Mouse (Mus musculus) T-cell, adult 2 months (primary cell): Measurements from ENCODE around the gene Slc2a9.
A peak's percentile ranks its signal among the peaks of the same experiment; 100 is the strongest.
"Not testable (repeated sequence)": the region's sequence is repeated elsewhere in the genome, so short reads cannot be mapped to it uniquely, and the experiment has no call there.

ENCODE experiments used
- DNase-seq: peaks from one replicate; pipeline ENCODE4 v3.0.0; 2022; ENCODE audit warnings: low spot score

The Slc2a9 gene

DNA sequence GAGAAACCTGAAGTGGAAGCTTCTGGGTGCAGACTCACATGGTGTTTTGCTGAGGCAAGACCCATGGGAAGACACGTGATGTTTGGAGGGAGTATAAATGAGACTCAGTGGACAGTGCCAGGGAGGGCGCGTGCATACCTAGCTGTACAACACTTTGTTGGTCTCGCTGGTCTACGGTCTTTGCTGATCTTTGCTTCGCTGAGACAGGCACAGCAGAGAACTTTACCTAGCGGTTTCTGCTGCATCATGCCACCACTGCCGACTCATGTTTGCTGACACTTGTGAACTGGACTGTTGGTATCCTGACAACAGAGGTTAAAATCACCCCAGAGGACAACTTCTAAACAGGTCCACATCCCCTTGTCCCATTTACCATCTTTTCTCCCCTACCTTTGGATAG, 2.9 kb downstream of the Slc2a9 start:
- no peak for DNase-seq

GRCm38 (mm10) chr5:38499316-38499811, 3.6 kb downstream of the Slc2a9 start:
- no peak for DNase-seq

DNA sequence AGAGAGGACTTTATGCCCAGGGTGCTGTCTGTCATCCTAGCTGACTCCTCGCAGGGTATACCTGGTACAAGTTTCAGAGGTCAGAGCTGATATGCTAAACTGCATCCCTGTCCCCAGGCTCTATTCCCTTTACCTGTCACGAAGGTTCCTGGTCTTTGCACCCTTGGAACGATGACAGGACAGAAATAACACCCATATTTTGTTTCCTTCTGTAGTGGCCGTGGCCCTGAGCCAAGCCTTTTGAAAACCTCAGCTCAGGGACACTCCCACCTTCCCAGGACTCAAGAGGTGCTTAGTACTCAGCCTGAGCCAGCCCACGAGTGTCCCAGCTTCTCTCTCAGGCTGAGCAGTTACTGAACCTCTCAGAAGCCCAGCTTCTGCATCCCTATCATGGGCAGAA, 4.5 kb downstream of the Slc2a9 start:
- DNase-seq: no peak

DNA sequence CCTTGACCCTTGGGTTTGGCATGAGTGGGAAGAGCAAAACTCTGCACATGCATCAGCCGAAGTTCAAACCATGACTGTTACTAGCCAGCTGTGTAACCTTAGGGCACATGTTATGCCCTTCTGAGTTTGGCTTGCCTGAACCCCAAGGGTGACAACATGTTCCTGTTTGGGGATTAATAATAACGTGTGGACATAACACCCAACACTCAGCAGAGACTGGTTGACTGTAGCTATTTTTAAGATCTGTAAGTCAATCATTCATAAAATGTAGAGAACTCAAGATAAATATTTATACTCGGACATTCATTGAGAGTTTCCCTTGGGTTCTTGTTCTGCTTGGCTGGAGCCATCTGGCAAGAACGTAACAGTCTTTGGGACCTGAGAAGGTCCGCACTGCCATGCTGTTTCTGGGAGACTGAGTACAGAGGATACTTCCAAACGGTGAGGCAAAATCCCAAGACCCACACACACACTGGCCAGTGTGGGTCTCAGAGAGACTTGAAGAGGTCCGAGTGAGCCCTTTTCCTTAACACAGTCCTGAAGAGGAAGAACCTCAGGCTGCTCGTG, 6.4 kb downstream of the Slc2a9 start:
- DNase-seq: no peak

GRCm38 (mm10) chr5:38493890-38494289, 9.1 kb downstream of the Slc2a9 start:
- no peak for DNase-seq

DNA sequence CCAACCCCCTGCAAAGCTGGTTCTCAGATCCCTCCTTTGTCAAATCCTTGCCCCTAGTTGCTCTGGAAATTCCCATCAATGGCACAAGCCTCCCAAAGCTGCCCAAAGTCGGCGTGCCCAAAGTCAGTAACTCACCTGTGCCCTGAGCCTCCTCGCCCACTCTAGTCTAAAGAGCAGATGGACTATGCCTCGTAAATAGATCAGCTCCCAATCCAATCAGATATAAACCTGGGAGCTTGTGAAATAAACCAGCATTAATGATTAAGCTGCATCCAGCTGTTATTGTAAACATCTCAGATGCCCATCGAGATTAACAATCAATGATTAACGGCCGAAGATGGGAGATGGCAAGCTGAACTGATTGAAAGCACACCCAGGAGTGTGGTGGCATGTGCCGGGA, 11.2 kb downstream of the Slc2a9 start:
- no peak for DNase-seq

GRCm38 (mm10) chr5:38489739-38490138, 13.2 kb downstream of the Slc2a9 start:
- DNase-seq: no peak

DNA sequence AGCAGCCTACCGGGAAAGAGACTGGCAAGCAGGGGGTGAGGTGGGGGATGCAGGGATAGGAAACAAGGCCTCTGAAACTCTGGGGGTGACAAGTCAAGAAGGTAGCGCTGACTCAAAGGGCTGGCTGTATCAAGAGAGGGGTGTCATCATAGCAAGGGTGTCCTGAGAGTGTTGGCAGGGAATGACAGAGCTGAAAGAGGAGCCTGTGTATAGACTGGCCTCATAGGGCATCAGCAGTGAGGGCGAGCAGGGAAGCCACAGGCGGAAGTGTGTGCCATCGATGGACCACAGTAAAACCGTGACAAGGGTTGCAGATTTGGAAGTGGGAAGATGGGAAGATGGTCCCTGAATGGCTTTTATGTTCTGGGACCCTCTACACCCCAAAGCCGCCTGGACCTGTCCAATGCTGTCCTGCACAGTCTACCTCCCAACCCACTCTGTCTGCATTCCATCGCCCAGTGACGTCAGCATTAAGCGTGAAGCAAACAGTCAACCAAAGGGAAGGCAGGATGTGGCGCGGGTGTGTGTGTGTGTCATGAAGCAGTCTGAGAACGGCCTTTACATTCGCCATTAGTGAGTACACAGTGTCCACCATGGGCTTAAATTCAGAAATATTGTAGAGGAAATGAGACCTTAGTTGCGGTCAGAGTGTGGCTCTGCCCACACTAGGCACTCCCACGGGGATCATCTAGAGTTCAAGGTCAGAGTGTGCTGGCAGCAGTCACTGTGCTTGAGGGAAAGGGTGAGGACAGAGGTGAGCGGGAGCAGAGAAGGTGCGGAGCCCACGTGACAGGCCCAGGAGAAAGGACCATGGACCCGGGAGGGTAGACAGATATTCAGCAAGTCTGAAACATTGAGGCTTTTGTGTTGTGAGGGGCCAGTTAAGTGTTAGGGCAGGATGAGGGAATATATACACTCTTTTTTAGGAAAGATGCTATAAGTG, 14.0 kb downstream of the Slc2a9 start:
- no peak for DNase-seq

DNA sequence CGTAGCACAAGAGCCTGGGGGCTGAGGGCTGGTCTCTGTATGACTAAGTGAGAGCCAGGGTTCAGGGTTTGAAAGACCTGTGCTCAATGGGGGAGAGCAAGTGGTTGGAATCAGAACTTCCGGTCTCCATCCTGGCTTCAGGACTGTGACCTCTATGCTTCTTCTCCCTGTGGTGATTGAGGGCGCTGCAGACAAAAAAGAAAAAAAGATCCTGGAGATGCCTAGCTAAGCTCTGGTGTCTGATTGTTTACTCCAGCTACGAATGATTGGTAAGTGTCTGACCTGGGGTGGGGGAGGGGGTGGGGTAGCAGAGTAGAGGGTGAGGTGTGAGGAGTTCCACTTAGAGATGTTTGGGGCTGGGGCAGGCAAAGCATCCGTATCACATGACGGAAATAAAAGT, 14.9 kb downstream of the Slc2a9 start:
- DNase-seq: no peak

DNA sequence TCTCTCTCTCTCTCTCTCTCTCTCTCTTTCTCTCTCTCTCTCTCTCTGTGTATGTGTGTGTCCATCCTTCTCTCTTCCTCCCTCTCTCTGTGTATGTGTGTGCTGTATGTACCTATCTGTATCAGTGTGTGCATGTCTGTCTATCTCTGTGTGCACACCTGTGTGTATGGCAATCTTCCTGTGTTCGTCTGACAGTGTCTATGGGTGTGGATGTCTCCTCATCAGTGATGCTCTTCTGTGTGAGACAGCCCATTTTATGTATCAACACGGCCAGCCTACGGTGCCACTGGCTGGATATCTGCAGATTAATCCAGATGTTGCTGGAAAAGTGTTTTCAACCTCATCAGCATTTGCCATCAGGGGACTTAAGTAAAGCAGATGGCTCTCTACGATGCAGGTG, 15.7 kb downstream of the Slc2a9 start:
- DNase-seq: no peak

GRCm38 (mm10) chr5:38485946-38486345, 17.0 kb downstream of the Slc2a9 start:
- no peak for DNase-seq

GRCm38 (mm10) chr5:38483518-38484110, 19.3 kb downstream of the Slc2a9 start:
- DNase-seq: no peak

- DNase-seq: no peak
Measured at GRCm38 (mm10) chr5:38480822-38481707, 21.9 kb downstream of the Slc2a9 start.

GRCm38 (mm10) chr5:38479908-38480725, 22.8 kb downstream of the Slc2a9 start:
- DNase-seq: peak; percentile 69

GRCm38 (mm10) chr5:38479545-38479907, 23.4 kb downstream of the Slc2a9 start:
- not testable (repeated sequence) for DNase-seq

DNA sequence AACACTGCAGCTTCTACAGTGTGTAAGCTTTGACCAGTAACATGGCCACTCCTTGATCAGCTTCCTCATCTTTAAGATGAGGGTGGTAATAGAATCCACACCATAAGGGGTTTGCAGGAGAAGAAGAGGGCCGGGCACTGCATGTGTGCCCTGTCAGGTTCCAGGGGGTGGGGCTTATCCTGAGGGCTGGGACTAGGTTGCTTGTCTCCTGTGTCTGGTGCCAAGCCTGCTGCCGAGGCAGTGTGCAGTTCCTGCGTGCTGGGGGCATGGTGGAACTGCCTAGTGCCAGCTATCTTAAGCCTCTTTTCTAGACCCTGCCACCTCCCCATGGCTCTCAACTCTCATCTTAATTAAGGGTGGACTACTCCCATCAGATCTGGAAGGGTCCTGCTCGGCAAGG, 23.9 kb downstream of the Slc2a9 start:
- DNase-seq: peak; percentile 31

DNA sequence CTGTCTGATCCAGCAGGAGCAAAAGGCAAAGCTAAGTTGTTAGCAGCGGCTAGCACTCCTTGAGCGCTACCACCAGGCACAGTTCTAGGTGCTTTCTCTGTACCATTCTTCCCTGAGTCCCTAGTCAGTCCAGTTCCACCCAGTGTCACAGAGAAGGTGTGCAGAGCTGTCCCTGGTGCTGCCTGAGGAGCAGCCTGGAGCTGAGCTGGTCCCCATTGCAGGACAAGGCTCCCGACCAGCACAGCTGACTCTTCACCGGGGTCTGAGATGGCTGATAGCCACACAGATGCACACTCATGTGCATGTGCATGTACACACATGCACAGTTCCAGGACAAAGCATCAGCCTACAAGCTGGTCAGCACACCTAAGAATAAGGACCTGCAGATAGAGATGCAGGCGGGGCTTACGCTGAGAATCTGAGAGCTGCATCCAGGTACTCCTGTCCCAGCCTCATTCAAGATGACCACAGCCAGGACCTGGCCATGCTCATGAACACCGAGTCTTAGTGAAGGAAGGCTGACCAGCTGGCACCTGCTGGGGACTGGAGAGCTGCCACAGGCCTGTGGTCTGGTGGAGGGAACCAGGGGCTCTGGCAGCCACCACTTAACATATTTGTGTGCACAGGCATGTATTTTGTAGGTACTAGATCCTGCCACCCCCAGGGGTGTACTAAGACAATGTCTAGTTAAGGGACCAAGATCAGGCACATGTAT, 25.1 kb downstream of the Slc2a9 start:
- no peak for DNase-seq

DNA sequence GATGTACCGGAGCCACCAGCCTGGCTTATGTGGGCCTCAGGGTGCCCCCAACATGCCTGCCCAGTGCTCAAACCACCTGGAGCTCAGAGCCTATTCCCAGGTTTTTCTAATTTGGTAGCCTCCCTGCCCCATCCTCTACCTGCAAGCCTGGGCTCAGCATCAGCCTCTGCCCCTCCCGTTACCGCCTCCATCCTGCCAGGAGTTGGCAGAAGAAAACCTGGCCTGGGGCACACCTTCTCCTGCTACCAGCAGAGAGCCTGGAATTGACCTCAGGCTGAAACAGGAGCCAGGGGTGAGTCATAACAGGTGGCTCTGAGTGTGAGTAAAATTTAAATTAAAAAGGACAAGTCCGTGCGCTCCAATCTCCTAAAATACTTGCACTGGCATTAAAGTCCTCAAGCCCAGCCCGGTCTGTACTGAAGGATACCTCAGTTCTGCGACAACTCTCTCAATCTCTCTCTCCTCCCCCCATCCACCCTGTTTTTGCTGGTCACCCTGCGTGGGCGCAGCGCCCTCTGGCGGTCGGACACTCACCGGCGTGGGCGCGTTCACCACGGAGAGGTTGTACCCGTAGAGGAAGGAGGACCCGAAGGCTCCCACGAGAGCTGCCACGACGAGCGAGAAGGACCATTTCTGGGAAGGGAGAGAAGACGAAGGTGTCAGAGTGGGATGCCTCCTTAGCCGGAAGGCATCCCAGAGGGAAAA, 25.9 kb downstream of the Slc2a9 start:
- peak; percentile 21 for DNase-seq

GRCm38 (mm10) chr5:38470881-38471280, 32.1 kb downstream of the Slc2a9 start:
- DNase-seq: no peak
